Mouse (Mus musculus) bone marrow, adult 2 months (tissue): Measurements from ENCODE around the gene Plpp1.

Source experiments
- CTCF ChIP-seq: fragments of 200-500 bp; IDR thresholded peaks from 2 replicates; pipeline ENCODE4 v1.5.1; 2011; ENCODE audit warnings: low read length, control low read depth; ENCODE audit not compliant: control insufficient read depth, insufficient read depth
- POLR2A ChIP-seq: fragments of 200-500 bp; IDR thresholded peaks from 2 replicates; pipeline ENCODE4 v1.6.1; 2011; ENCODE audit warnings: low read depth, mild to moderate bottlenecking, control low read depth, low read length, borderline replicate concordance; ENCODE audit not compliant: control insufficient read depth

GRCm38 (mm10) chr13:112798953-112799305 is 1.7 kb upstream of the Plpp1 start:
- TF ChIP-seq CTCF: no peak
- TF ChIP-seq POLR2A: no peak
